Mouse (Mus musculus) stomach, embryonic 16.5 days (tissue): ENCODE data around the gene Pbp2. TPM values are rescaled to one million over a fixed set of nuclear protein-coding genes. Genes with fewer than 3 reads are reported as not detected.

ENCODE experiments used
- ATAC-seq: fragments of 200-750 bp; cut with Nextera tagmentation; 2 replicates; pipeline ENCODE4 v1.8.0; 2017; ENCODE audit warnings: moderate number of reproducible peaks, moderate TSS enrichment; ENCODE audit not compliant: insufficient read depth, low FRiP score
- H3K27ac ChIP-seq: fragments of 300-500 bp; sonication (generic); 2 replicates; pipeline ENCODE4 v1.5.1; 2014; ENCODE audit warnings: low read length
- H3K27me3 ChIP-seq: fragments of 300-500 bp; sonication (generic); 2 replicates; pipeline ENCODE4 v1.6.1; 2014; ENCODE audit warnings: low read length, control low read depth, mixed read lengths; ENCODE audit not compliant: control insufficient read depth, insufficient read depth
- H3K36me3 ChIP-seq: fragments of 300-500 bp; sonication (generic); 2 replicates; pipeline ENCODE4 v1.6.1; 2014; ENCODE audit warnings: low read length; ENCODE audit not compliant: control insufficient read depth, insufficient read depth
- H3K4me1 ChIP-seq: fragments of 300-500 bp; sonication (generic); 2 replicates; pipeline ENCODE4 v1.6.1; 2014; ENCODE audit warnings: low read length, control low read depth, mixed read lengths; ENCODE audit not compliant: control insufficient read depth, insufficient read depth
- H3K4me2 ChIP-seq: fragments of 300-500 bp; sonication (generic); 2 replicates; pipeline ENCODE4 v1.6.1; 2014; ENCODE audit warnings: low read depth, low read length, mixed read lengths
- H3K4me3 ChIP-seq: fragments of 300-500 bp; sonication (generic); replicated peaks from 2 replicates; pipeline ENCODE4 v1.5.1; 2014; ENCODE audit warnings: mild to moderate bottlenecking, low read length
- H3K9ac ChIP-seq: fragments of 300-500 bp; sonication (generic); 2 replicates; pipeline ENCODE4 v1.6.1; 2014; ENCODE audit warnings: low read length
- H3K9me3 ChIP-seq: fragments of 300-500 bp; sonication (generic); replicated peaks from 2 replicates; pipeline ENCODE4 v1.6.1; 2016; ENCODE audit warnings: low read length, control low read depth; ENCODE audit not compliant: control insufficient read depth
- WGBS: fragments of 180-500 bp; shearing (Covaris S2); extraction: QIAGEN DNeasy Blood & Tissue Kit; methylation state at CpG from one replicate; pipeline ENCODE4 v1.1.7; 2014; 5-methylcytosine and 5-hydroxymethylcytosine counted together
- polyA plus RNA-seq: library from polyadenylated mRNA; unstranded; fragments of >200 nt; fragmentation: Nextera tagmentation; extraction: Ambion mirVana; gene quantifications from 2 replicates; pipeline ENCODE4 v1.2.1, GENCODE M21; 2015

The Pbp2 gene
- polyA plus RNA-seq, 1 experiment from 2014 or later: 12.4 TPM

DNA sequence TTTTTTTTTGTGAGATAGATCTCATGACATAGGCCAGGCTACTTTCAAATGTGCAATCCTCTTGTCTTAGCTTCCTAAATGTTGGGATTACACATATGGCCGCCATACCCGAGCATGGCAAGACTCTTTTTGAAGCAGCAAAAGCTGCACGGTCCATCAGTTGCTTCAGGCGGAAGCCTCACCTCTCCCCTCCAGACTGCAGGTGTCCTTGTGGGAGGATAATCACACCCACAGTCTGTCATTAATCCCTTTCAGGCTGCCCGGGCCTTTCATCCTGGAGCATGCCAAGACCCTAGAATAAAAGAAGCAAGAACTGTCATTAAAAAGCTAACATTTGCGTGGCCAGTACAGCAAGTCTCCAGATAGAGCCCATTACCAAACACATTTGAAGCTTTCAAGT is 40.6 kb downstream of the Pbp2 start:
- ATAC-seq: no peak

DNA sequence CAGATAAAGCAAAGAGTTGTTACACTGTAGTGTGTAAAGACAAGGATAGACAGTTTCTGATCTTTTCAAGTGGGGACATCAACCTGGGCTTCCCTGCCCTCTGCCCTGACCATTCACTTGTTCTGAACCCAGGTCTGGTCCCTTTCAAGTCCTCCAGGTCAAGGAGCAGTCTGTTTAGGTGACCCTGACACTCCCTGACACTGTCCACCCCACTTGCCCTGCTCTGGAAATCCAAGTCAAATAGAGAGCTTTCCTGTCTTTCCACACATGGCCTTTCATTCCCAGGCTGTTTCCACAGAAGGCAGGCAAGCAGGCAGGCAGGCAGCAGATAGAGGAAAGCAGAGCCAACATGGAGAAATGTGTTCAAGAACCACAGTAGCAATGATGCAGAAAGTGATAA is 41.8 kb downstream of the Pbp2 start:
- H3K4me3 ChIP-seq: no peak overlapping the region
- no peaks in the 10 kb centered on the region for H3K9me3 ChIP-seq
- no peak overlapping the region for H3K27ac ChIP-seq
- no peak for ATAC-seq
- H3K36me3 ChIP-seq: no peaks in the 10 kb centered on the region
- H3K27me3 ChIP-seq: no peaks in the 10 kb centered on the region
- H3K4me2 ChIP-seq: no peak overlapping the region
- H3K9ac ChIP-seq: no peak overlapping the region
- H3K4me1 ChIP-seq: 0 out of 2 replicates have a peak, but pooled peaks cover 3% of the 10 kb centered on the region

More for the DNA sequence above, 40.6 kb downstream of the Pbp2 start:
- H3K9me3 ChIP-seq: no peaks in the 10 kb centered on the region
- H3K4me1 ChIP-seq: 0 out of 2 replicates have a peak, but pooled peaks cover 3% of the 10 kb centered on the region
- no peak overlapping the region for H3K4me2 ChIP-seq
- no peak overlapping the region for H3K27ac ChIP-seq
- H3K27me3 ChIP-seq: no peaks in the 10 kb centered on the region
- H3K36me3 ChIP-seq: no peaks in the 10 kb centered on the region
- no peak overlapping the region for H3K9ac ChIP-seq
- no peak overlapping the region for H3K4me3 ChIP-seq
- WGBS: 62% methylated on average over 6 of the region's 6 CpGs

DNA sequence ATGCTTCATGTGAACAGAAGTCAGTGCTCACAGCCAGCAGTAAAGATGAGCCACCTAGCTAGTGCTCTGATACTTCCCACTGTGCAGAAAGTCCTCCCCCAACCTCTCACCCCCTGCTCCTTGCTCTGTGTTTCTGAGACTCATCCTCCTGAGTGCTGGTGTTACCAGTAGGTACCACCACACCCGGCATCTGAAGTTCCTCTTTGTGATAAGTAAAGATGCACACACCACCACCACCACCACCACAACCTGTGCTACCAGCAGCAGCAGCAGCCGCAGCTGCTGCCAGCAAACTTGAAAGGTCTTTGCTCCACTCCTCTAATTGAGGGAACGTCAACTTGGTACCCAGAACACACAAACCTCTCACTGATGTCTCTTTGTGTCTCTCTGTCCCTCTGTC is 43.0 kb downstream of the Pbp2 start:
- WGBS: 76% methylated on average over 3 of the region's 3 CpGs
- Histone ChIP-seq H3K4me3 (no peak overlapping the region), H3K9me3 (no peaks in the 10 kb centered on the region), H3K4me1 (0 out of 2 replicates have a peak, but pooled peaks cover 3% of the 10 kb centered on the region), H3K27ac (no peak overlapping the region), H3K9ac (no peak overlapping the region), H3K36me3 (no peaks in the 10 kb centered on the region), H3K27me3 (no peaks in the 10 kb centered on the region), H3K4me2 (no peak overlapping the region)
- ATAC-seq: no peak

DNA sequence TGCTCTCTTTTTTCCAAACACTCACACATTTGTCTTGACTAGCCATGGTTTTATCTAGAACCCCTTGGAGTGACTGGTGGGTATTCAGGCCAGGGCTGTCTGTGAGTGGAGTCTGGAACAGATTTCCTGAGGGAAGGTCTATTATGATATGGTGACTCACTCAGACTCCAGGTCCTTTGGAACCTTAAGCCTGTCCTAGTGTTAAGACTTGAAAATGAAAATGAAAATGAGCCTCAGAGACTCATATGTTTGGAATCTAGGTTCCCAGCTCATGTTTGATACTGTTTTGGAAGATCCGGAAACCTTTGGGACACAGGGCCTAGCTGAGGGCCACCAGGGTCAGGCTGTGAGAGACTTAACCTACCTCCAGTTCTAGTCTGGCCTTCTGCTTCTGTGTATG is 44.1 kb downstream of the Pbp2 start:
- Histone ChIP-seq H3K9me3 (no peaks in the 10 kb centered on the region), H3K4me2 (no peak overlapping the region)

DNA sequence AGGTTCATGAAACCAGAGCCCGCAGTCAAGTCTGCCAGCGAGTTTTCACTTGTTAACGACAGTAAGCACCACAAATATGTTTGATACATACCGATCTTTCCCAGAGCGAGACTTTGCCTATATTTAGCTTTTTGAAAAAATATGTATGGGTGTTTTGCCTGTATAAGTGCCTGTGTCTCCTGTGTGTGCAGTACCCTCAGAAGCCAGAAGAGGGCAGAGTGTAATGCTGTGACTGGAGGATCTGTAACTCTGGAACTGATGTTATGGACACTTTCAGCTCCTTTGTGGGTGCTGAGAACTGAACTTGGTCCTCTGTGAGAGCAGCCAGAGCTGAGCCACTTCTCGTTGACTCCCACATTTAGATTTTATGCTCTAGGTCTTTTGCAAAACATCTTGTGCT is 46.1 kb downstream of the Pbp2 start:
- no peak overlapping the region for H3K4me3 ChIP-seq
- H3K4me1 ChIP-seq: no peaks in the 10 kb centered on the region
- ATAC-seq: no peak
- 94% methylated on average over 6 of the region's 6 CpGs for WGBS
- H3K27ac ChIP-seq: no peak overlapping the region
- no peak overlapping the region for H3K4me2 ChIP-seq
- no peaks in the 10 kb centered on the region for H3K27me3 ChIP-seq
- no peak overlapping the region for H3K9ac ChIP-seq
- no peaks in the 10 kb centered on the region for H3K36me3 ChIP-seq
- H3K9me3 ChIP-seq: no peaks in the 10 kb centered on the region

More for the DNA sequence above, 44.1 kb downstream of the Pbp2 start:
- no peak overlapping the region for H3K4me3 ChIP-seq
- 91% methylated on average over 1 of the region's 1 CpGs for WGBS
- 0 out of 2 replicates have a peak, but pooled peaks cover 3% of the 10 kb centered on the region for H3K4me1 ChIP-seq
- no peak overlapping the region for H3K9ac ChIP-seq
- H3K27me3 ChIP-seq: no peaks in the 10 kb centered on the region
- ATAC-seq: no peak
- H3K27ac ChIP-seq: no peak overlapping the region
- no peaks in the 10 kb centered on the region for H3K36me3 ChIP-seq

DNA sequence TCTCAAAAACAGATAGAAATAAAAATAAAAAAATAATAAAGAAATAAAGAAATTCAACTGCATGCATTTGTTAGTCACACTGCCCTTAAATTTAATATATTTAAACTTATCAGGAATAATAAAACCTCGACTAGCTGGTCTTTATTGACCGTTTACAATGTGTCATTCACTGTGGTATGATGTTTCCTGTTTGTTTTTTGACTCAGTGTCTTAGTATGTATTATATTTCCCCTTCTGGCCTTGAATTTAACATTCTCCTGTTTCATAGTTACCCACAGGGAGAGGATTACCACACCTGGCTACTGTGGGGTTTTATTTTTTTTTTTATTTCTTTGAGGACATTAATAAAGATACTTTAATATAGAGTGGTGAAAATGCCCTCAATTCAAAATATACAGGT is 47.6 kb downstream of the Pbp2 start:
- H3K27me3 ChIP-seq: no peaks in the 10 kb centered on the region
- H3K4me3 ChIP-seq: no peak overlapping the region
- H3K4me1 ChIP-seq: no peaks in the 10 kb centered on the region
- H3K36me3 ChIP-seq: no peaks in the 10 kb centered on the region
- H3K9me3 ChIP-seq: no peaks in the 10 kb centered on the region
- no peak overlapping the region for H3K27ac ChIP-seq
- H3K4me2 ChIP-seq: no peak overlapping the region
- 48% methylated on average over 2 of the region's 2 CpGs for WGBS
- H3K9ac ChIP-seq: no peak overlapping the region
- no peak for ATAC-seq

DNA sequence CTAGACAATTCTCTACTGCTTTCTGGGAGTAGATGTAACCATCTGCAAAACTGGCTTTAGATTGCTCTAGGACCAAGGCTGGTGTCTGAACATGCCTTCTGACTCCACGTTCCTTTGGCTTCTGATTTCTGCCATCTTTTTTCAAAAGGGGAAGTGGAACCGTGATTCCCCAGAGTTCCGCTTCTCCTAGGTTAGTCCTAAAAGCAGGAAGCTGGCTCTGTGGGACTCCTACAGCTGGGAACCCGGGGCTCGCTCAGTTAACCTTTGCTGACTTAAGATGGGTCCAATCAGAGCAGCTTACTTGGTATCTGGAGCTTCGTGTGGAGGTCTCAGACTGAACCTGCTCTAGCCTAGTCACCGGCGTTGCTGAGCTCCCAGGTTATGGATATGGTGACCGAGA is 49.1 kb downstream of the Pbp2 start:
- ATAC-seq: no peak
- Histone ChIP-seq H3K36me3 (no peaks in the 10 kb centered on the region), H3K4me1 (no peaks in the 10 kb centered on the region), H3K4me3 (no peak overlapping the region), H3K9me3 (no peaks in the 10 kb centered on the region), H3K27me3 (no peaks in the 10 kb centered on the region), H3K9ac (no peak overlapping the region), H3K4me2 (no peak overlapping the region), H3K27ac (no peak overlapping the region)
- 90% methylated on average over 9 of the region's 9 CpGs for WGBS

DNA sequence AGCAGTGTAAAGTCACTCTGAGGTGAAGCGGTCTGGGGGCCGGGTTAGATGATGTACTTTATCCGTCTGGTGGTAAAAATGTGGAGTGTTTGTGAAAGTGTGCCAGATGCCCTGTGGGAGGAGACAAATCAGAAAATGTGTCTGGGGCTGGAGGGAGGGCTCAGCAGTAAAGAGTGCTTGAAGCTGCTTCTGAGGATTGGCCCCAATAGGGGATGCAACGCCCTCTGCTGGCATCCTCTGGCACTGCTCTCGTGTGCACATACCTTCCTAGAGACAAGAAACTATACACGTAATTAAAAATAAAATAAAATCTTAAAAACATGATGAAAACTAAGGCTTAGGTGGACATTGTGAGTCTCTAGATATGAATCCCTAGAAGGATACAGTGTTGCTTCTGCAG is 49.8 kb downstream of the Pbp2 start:
- no peak overlapping the region for H3K4me2 ChIP-seq
- no peaks in the 10 kb centered on the region for H3K36me3 ChIP-seq
- H3K4me1 ChIP-seq: no peaks in the 10 kb centered on the region
- no peak overlapping the region for H3K9ac ChIP-seq
- H3K9me3 ChIP-seq: peaks cover 3% of the 10 kb centered on the region; the same call in 1 of the 2 replicates
- WGBS: 83% methylated on average over 6 of the region's 6 CpGs
- H3K27ac ChIP-seq: no peak overlapping the region
- H3K4me3 ChIP-seq: no peak overlapping the region
- ATAC-seq: no peak
- no peaks in the 10 kb centered on the region for H3K27me3 ChIP-seq
